Mouse (Mus musculus) liver, embryonic 14.5 days (tissue): ENCODE results near the gene Zfp536. TPM values are rescaled to one million over a fixed set of nuclear protein-coding genes. Genes with fewer than 3 reads are reported as not detected.

Experiments used
- ATAC-seq: fragments of 200-750 bp; cut with Nextera tagmentation; 2 replicates; pipeline ENCODE4 v1.8.0; 2017; ENCODE audit warnings: moderate number of reproducible peaks, mild to moderate bottlenecking, moderate library complexity; ENCODE audit not compliant: insufficient read depth
- DNase-seq, 3 experiments: peaks; one replicate each; pipeline ENCODE4 v3.0.0-alpha.2; 2012 to 2013; ENCODE audit warnings: low read depth in 3 of 3, low spot score in 3 of 3
- H3K27ac ChIP-seq: fragments of 300-500 bp; sonication (generic); 2 replicates; pipeline ENCODE4 v1.5.1; 2014; ENCODE audit warnings: moderate library complexity, mild to moderate bottlenecking, control low read depth, inconsistent platforms
- H3K27me3 ChIP-seq: fragments of 300-500 bp; sonication (generic); 2 replicates; pipeline ENCODE4 v1.6.1; 2014; ENCODE audit warnings: mild to moderate bottlenecking, low read length, moderate library complexity; ENCODE audit not compliant: control insufficient read depth, insufficient read depth
- H3K36me3 ChIP-seq: fragments of 300-500 bp; sonication (generic); replicated peaks from 2 replicates; pipeline ENCODE4 v1.6.1; 2014; ENCODE audit warnings: low read depth; ENCODE audit not compliant: control insufficient read depth, insufficient read depth
- H3K4me1 ChIP-seq, 2 experiments: fragments of 200-500 bp in 1 of 2; fragments of 300-500 bp in 1 of 2; sonication (generic) in 1 of 2; replicated peaks; 2 replicates each; pipeline ENCODE4 v1.6.1; 2012 to 2014; ENCODE audit warnings: antibody characterized with exemption in 1 of 2, inconsistent platforms in 1 of 2, low read length in 1 of 2; ENCODE audit not compliant: control insufficient read depth in 2 of 2, insufficient read depth in 2 of 2
- H3K4me2 ChIP-seq: fragments of 300-500 bp; sonication (generic); 2 replicates; pipeline ENCODE4 v1.6.1; 2014; ENCODE audit warnings: low read depth, mild to moderate bottlenecking, control low read depth, moderate library complexity
- H3K4me3 ChIP-seq, 2 experiments: fragments of 200-500 bp in 1 of 2; fragments of 300-500 bp in 1 of 2; sonication (generic) in 1 of 2; 2 replicates each; pipeline ENCODE4 v1.5.1; 2012 to 2014; ENCODE audit warnings: low read depth in 2 of 2, low read length in 2 of 2, mild to moderate bottlenecking in 2 of 2, control low read depth in 1 of 2, inconsistent platforms in 1 of 2, moderate library complexity in 1 of 2; ENCODE audit not compliant: insufficient read depth in 1 of 2
- H3K9ac ChIP-seq: fragments of 300-500 bp; sonication (generic); replicated peaks from 2 replicates; pipeline ENCODE4 v1.6.1; 2014; ENCODE audit warnings: mild to moderate bottlenecking, control low read depth, moderate library complexity
- H3K9me3 ChIP-seq: fragments of 300-500 bp; sonication (generic); 2 replicates; pipeline ENCODE4 v1.6.1; 2016; ENCODE audit warnings: low read length, mixed read lengths; ENCODE audit not compliant: control insufficient read depth
- CTCF ChIP-seq: IDR thresholded peaks from 2 replicates; pipeline ENCODE4 v1.5.1; 2016; ENCODE audit warnings: antibody characterized with exemption, low read depth, control low read depth
- EP300 ChIP-seq: IDR thresholded peaks from 2 replicates; pipeline ENCODE4 v1.6.1; 2016; ENCODE audit warnings: antibody characterized with exemption, low read depth
- WGBS: fragments of 180-500 bp; shearing (Covaris S2); extraction: QIAGEN DNeasy Blood & Tissue Kit; methylation state at CpG from one replicate; pipeline ENCODE4 v1.1.7; 2014; ENCODE audit not compliant: insufficient replicate concordance; 5-methylcytosine and 5-hydroxymethylcytosine counted together
- polyA plus RNA-seq, 2 experiments: library from polyadenylated mRNA; depleted of rRNA in 1 of 2; stranded (reverse) in 1 of 2; unstranded in 1 of 2; fragments of >200 nt; fragmentation: Nextera tagmentation in 1 of 2; extraction: Ambion mirVana in 1 of 2; gene quantifications; 2 replicates each; pipeline versions ENCODE4 v1.2.1 to v1.2.3; 2012 to 2014

Zfp536 gene
- polyA plus RNA-seq, 2 experiments, result not detected

GRCm38 (mm10) chr7:37735707-37736412 lies 37.6 kb downstream of the Zfp536 start:
- Histone ChIP-seq H3K27me3 (no peaks in the 10 kb centered on the region), H3K9ac (no peak overlapping the region), H3K36me3 (no peaks in the 10 kb centered on the region), H3K9me3 (no peaks in the 10 kb centered on the region), H3K27ac (no peak overlapping the region), H3K4me3 (no peak overlapping the region), H3K4me2 (no peak overlapping the region), H3K4me1 (no peaks in the 10 kb centered on the region)
- WGBS, result 54% methylated on average over 7 of the region's 7 CpGs
- ATAC-seq (no peak), DNase-seq (no peak)
- TF ChIP-seq CTCF (no peak), EP300 (no peak)

GRCm38 (mm10) chr7:37735101-37735500 lies 38.3 kb downstream of the Zfp536 start:
- H3K27me3 ChIP-seq, result no peaks in the 10 kb centered on the region
- H3K36me3 ChIP-seq, result no peaks in the 10 kb centered on the region
- no peak overlapping the region for H3K9ac ChIP-seq
- H3K27ac ChIP-seq, result no peak overlapping the region
- H3K9me3 ChIP-seq, result no peaks in the 10 kb centered on the region
- ATAC-seq (no peak), DNase-seq (no peak)
- H3K4me3 ChIP-seq, result no peak overlapping the region
- H3K4me1 ChIP-seq, result no peaks in the 10 kb centered on the region
- no peak for TF ChIP-seq CTCF
- no peak for TF ChIP-seq EP300
- H3K4me2 ChIP-seq, result no peak overlapping the region
- 54% methylated on average over 6 of the region's 6 CpGs for WGBS

- no peak for ATAC-seq
- H3K36me3 ChIP-seq, result no peaks in the 10 kb centered on the region
- no peak overlapping the region for H3K9ac ChIP-seq
- H3K27me3 ChIP-seq, result no peaks in the 10 kb centered on the region
- DNase-seq, result no peak
- no peak overlapping the region for H3K27ac ChIP-seq
- WGBS, result 65% methylated on average over 6 of the region's 6 CpGs
- TF ChIP-seq CTCF (no peak), EP300 (no peak)
- H3K4me2 ChIP-seq, result no peak overlapping the region
- no peaks in the 10 kb centered on the region for H3K4me1 ChIP-seq
- no peak overlapping the region for H3K4me3 ChIP-seq
- H3K9me3 ChIP-seq, result no peaks in the 10 kb centered on the region
Measured at GRCm38 (mm10) chr7:37734576-37734975, 38.9 kb downstream of the Zfp536 start.

GRCm38 (mm10) chr7:37733996-37734395 lies 39.4 kb downstream of the Zfp536 start:
- no peaks in the 10 kb centered on the region for H3K9me3 ChIP-seq
- no peaks in the 10 kb centered on the region for H3K36me3 ChIP-seq
- H3K9ac ChIP-seq, result no peak overlapping the region
- no peak for ATAC-seq
- H3K27me3 ChIP-seq, result no peaks in the 10 kb centered on the region
- H3K4me1 ChIP-seq, result no peaks in the 10 kb centered on the region
- no peak overlapping the region for H3K4me3 ChIP-seq
- no peak overlapping the region for H3K27ac ChIP-seq
- TF ChIP-seq CTCF (no peak), EP300 (no peak)
- DNase-seq, result no peak
- WGBS, result 85% methylated on average over 4 of the region's 4 CpGs
- no peak overlapping the region for H3K4me2 ChIP-seq

- no peak for ATAC-seq
- no peak for TF ChIP-seq CTCF
- TF ChIP-seq EP300, result no peak
- WGBS, result 53% methylated on average over 4 of the region's 4 CpGs
Measured at GRCm38 (mm10) chr7:37732741-37733140, 40.7 kb downstream of the Zfp536 start.

More at GRCm38 (mm10) chr7:37732741-37733140, 40.7 kb downstream of the Zfp536 start:
- H3K9me3 ChIP-seq, result no peaks in the 10 kb centered on the region
- no peaks in the 10 kb centered on the region for H3K27me3 ChIP-seq
- no peak overlapping the region for H3K4me2 ChIP-seq
- no peaks in the 10 kb centered on the region for H3K4me1 ChIP-seq
- no peak overlapping the region for H3K9ac ChIP-seq
- H3K27ac ChIP-seq, result no peak overlapping the region
- H3K36me3 ChIP-seq, result no peaks in the 10 kb centered on the region
- DNase-seq, result no peak
- no peak overlapping the region for H3K4me3 ChIP-seq
